Mouse (Mus musculus) cortical plate, adult 2 months (tissue): ENCODE measurements around the gene Luc7l.

ENCODE experiments used
- CTCF ChIP-seq: fragments of 200-500 bp; IDR thresholded peaks from 2 replicates; pipeline ENCODE4 v1.5.1; 2011; ENCODE audit warnings: mild to moderate bottlenecking, control low read depth, low read length; ENCODE audit not compliant: insufficient read depth; ENCODE audit errors: extremely low read depth
- POLR2A ChIP-seq: fragments of 200-500 bp; IDR thresholded peaks from 2 replicates; pipeline ENCODE4 v1.6.1; 2011; ENCODE audit warnings: mild to moderate bottlenecking, low read length, control low read depth; ENCODE audit not compliant: insufficient read depth; ENCODE audit errors: extremely low read depth

DNA sequence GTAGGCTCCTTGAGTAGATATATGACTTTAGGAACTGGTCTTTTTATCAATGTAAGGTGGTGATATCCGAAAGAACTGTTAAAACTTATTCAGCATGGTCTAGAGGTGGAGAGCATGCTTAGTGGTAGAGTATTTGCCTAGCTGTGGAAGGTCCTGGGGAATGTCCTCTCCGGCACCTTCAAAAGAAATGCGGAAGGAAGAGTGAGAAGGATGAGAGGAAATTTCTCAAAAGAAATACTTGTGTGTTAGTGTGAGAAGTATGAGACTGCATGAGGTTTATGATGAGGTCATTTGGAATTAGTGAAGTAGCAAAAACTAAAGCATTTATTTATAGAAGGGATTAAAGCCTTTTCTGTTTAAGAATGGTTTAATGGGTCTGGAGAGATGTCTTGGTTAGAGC lies 9.7 kb downstream of the Luc7l start:
- TF ChIP-seq POLR2A, result no peak
- no peak for TF ChIP-seq CTCF
